Mouse (Mus musculus) C2C12 (cell line): ENCODE results near the gene 4930469K13Rik.

ENCODE experiments used
- FOSL1 ChIP-seq: IDR thresholded peaks from one replicate; pipeline ENCODE4 v1.8.0; 2011; ENCODE audit warnings: mild to moderate bottlenecking, low read length; ENCODE audit not compliant: poor library complexity, insufficient read depth, severe bottlenecking
- USF1 ChIP-seq: IDR thresholded peaks from one replicate; pipeline ENCODE4 v1.6.1; 2011; ENCODE audit warnings: low read depth, mild to moderate bottlenecking, control low read depth, moderate library complexity

- no peak for TF ChIP-seq FOSL1
- no peak for TF ChIP-seq USF1
These were observed 86.2 kb downstream of the 4930469K13Rik start for GRCm38 (mm10) chr11:34012007-34012652.
